In the genomic region with DNA sequence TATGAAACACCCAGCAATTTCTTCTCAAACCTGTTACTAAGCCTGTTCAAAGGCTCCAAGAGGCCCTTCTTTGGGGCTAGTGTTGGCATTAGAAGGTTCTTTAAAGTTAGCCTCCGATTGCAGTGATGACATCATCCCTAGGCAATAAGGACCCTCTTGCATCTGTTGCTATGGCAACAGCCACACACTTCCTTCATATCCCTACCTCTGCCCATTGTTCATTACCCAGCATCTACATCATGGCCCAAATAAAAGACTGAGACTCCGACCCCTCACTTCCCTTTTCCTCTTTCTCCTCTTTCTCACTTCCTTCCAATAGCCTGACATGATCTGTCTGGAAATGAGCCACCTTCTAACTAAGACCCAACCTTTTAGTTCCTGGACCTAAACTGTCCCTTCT, we compare ENCODE assay signal across 17 mouse cellular contexts. TPM values are rescaled to one million over a fixed set of nuclear protein-coding genes. Genes with fewer than 3 reads are reported as not detected.
"Had no signal": no experiment of that assay in that cellular context is flagged by ENCODE, and none has a peak within 500 bp of the region (broad histone marks: within the 10 kb centered on the region; RNA-seq: fewer than 3 reads in every experiment).

No protein-coding gene starts in this region.

- ATAC-seq: liver, embryonic 12.5 days had no signal

- H3K9ac ChIP-seq: kidney, embryonic 15.5 days; limb, embryonic 15.5 days; liver, embryonic 12.5 days; neural tube, embryonic 15.5 days had no signal

- H3K4me1 ChIP-seq: kidney, embryonic 15.5 days; limb, embryonic 15.5 days; liver, embryonic 12.5 days; midbrain, embryonic 10.5 days; neural tube, embryonic 15.5 days had no signal

- H3K9me3 ChIP-seq: kidney, embryonic 15.5 days; limb, embryonic 15.5 days; liver, embryonic 12.5 days; midbrain, embryonic 10.5 days; neural tube, embryonic 15.5 days had no signal

- H3K27ac ChIP-seq: kidney, embryonic 15.5 days; limb, embryonic 15.5 days; liver, embryonic 12.5 days; midbrain, embryonic 10.5 days; neural tube, embryonic 15.5 days; stomach, postnatal 0 days had no signal

- H3K27me3 ChIP-seq: kidney, embryonic 15.5 days; limb, embryonic 15.5 days; liver, embryonic 12.5 days; neural tube, embryonic 15.5 days had no signal

- DNase-seq: kidney, adult 2 months; kidney, postnatal 14 days; layer of hippocampus, postnatal 36 days; right cerebral cortex, adult 18-20 months; right cerebral cortex, postnatal 25 days; thymus, postnatal 14 days had no signal

- H3K4me2 ChIP-seq: kidney, embryonic 15.5 days; limb, embryonic 15.5 days; liver, embryonic 12.5 days; neural tube, embryonic 15.5 days had no signal

- H3K36me3 ChIP-seq: kidney, embryonic 15.5 days; limb, embryonic 15.5 days; liver, embryonic 12.5 days; midbrain, embryonic 10.5 days; neural tube, embryonic 15.5 days had no signal

- H3K4me3 ChIP-seq: kidney, embryonic 15.5 days; limb, embryonic 15.5 days; liver, embryonic 12.5 days; midbrain, embryonic 10.5 days; myocyte; neural tube, embryonic 15.5 days had no signal

RNA-seq across cellular contexts. Expression of a gene that starts 46.3 kb away (rescaled TPM):
- polyA plus RNA-seq: limb, embryonic 11.5 days; liver, embryonic 16.5 days; neural tube, embryonic 11.5 days; small intestine, adult 2 months had no signal
